ENCODE assay signal across 17 mouse cellular contexts in genomic region chr8:106271378-106271777, GRCm38 (mm10).
A peak's percentile ranks its signal among the peaks of the same experiment; 100 is the strongest.
DNase-seq lines count a peak whose midpoint lies in the region; ATAC-seq lines count a peak whose summit lies in the region.
"Had no signal": no experiment of that assay in that cellular context is flagged by ENCODE, and none has a peak within 500 bp of the region (broad histone marks: within the 10 kb centered on the region; RNA-seq: fewer than 3 reads in every experiment).

No protein-coding gene starts in this region.

- no peaks in the 10 kb centered on the region for H3K9me3 ChIP-seq in heart, embryonic 13.5 days
- no peaks in the 10 kb centered on the region for H3K9me3 ChIP-seq in embryonic facial prominence, embryonic 10.5 days
- H3K9me3 ChIP-seq in forebrain, embryonic 15.5 days = no peaks in the 10 kb centered on the region
- H3K9me3 ChIP-seq in midbrain, embryonic 12.5 days = no peaks in the 10 kb centered on the region
- H3K9me3 ChIP-seq: intestine, embryonic 15.5 days; limb, embryonic 15.5 days; megakaryocyte, embryonic 14.5 days had no signal

- peak overlapping the region; percentile 20 for H3K4me2 ChIP-seq in heart, embryonic 13.5 days
- H3K4me2 ChIP-seq in forebrain, embryonic 15.5 days (replicated peaks) = no peak overlapping the region
- H3K4me2 ChIP-seq in midbrain, embryonic 12.5 days (replicated peaks) = no peak overlapping the region
- H3K4me2 ChIP-seq: intestine, embryonic 15.5 days; limb, embryonic 15.5 days had no signal

- peak overlapping the region; percentile 84 for H3K27ac ChIP-seq in heart, embryonic 13.5 days (replicated peaks)
- peak overlapping the region; percentile 79 for H3K27ac ChIP-seq in embryonic facial prominence, embryonic 10.5 days (replicated peaks)
- peak overlapping the region; percentile 76 for H3K27ac ChIP-seq in forebrain, embryonic 15.5 days (replicated peaks)
- peak overlapping the region; percentile 42; the same call in 1 of the 2 replicates for H3K27ac ChIP-seq in midbrain, embryonic 12.5 days (replicated peaks)
- H3K27ac ChIP-seq: intestine, embryonic 15.5 days; limb, embryonic 15.5 days had no signal

- intact Hi-C loops in heart, postnatal 36 days (cut with DNase I) = no loop called here

- DNase-seq in heart, postnatal 36 days = no peak
- no peak for DNase-seq in embryonic facial prominence, embryonic 10.5 days (ENCODE audit: low spot score)
- DNase-seq in adrenal gland, adult 8-10 months = no peak
- DNase-seq in spleen, postnatal 10 days (ENCODE audit: low spot score in 2 of 2) = no peak
- DNase-seq in adipocyte (ENCODE audit: low spot score) = no peak
- DNase-seq: adrenal gland, postnatal 36 days; B cell, adult 2 months; gastrocnemius, postnatal 36 days; kidney, postnatal 36 days; lung, adult 2 months; thymus, postnatal 25 days had no signal

- 27% methylated on average over 4 of the region's 4 CpGs for WGBS in heart, embryonic 13.5 days
- 68% methylated on average over 4 of the region's 4 CpGs for WGBS in embryonic facial prominence, embryonic 10.5 days
- 61% methylated on average over 4 of the region's 4 CpGs for WGBS in forebrain, embryonic 15.5 days
- 56% methylated on average over 4 of the region's 4 CpGs for WGBS in midbrain, embryonic 12.5 days

- no peaks in the 10 kb centered on the region; the same call in 1 of the 2 replicates for H3K27me3 ChIP-seq in heart, embryonic 13.5 days (replicated peaks)
- no peaks in the 10 kb centered on the region for H3K27me3 ChIP-seq in embryonic facial prominence, embryonic 10.5 days (replicated peaks; ENCODE audit: low read depth, poor library complexity, severe bottlenecking)
- H3K27me3 ChIP-seq in forebrain, embryonic 15.5 days = no peaks in the 10 kb centered on the region
- H3K27me3 ChIP-seq in midbrain, embryonic 12.5 days = no peaks in the 10 kb centered on the region
- H3K27me3 ChIP-seq: intestine, embryonic 15.5 days; limb, embryonic 15.5 days had no signal

- ATAC-seq in heart, embryonic 13.5 days (ENCODE audit: extremely low read depth, insufficient number of reproducible peaks, low FRiP score, low TSS enrichment) = no peak
- no peak for ATAC-seq in forebrain, embryonic 15.5 days (replicated peaks)
- no peak for ATAC-seq in midbrain, embryonic 12.5 days (ENCODE audit: low FRiP score, low read depth)
- ATAC-seq: intestine, embryonic 15.5 days had no signal

- no peaks in the 10 kb centered on the region for H3K36me3 ChIP-seq in heart, embryonic 13.5 days
- no peaks in the 10 kb centered on the region for H3K36me3 ChIP-seq in embryonic facial prominence, embryonic 10.5 days (replicated peaks)
- H3K36me3 ChIP-seq in forebrain, embryonic 15.5 days = no peaks in the 10 kb centered on the region; the same call in 1 of the 2 replicates
- no peaks in the 10 kb centered on the region for H3K36me3 ChIP-seq in midbrain, embryonic 12.5 days
- H3K36me3 ChIP-seq: intestine, embryonic 15.5 days; limb, embryonic 15.5 days had no signal

- no peak overlapping the region for H3K4me3 ChIP-seq in heart, embryonic 13.5 days
- no peak overlapping the region; the same call in 1 of the 2 replicates for H3K4me3 ChIP-seq in embryonic facial prominence, embryonic 10.5 days
- H3K4me3 ChIP-seq in forebrain, embryonic 15.5 days = no peak overlapping the region
- H3K4me3 ChIP-seq in midbrain, embryonic 12.5 days = no peak overlapping the region
- H3K4me3 ChIP-seq: intestine, embryonic 15.5 days; limb, embryonic 15.5 days; megakaryocyte, embryonic 14.5 days had no signal

- peaks cover 49% of the 10 kb centered on the region for H3K4me1 ChIP-seq in heart, embryonic 13.5 days
- peaks cover 38% of the 10 kb centered on the region for H3K4me1 ChIP-seq in embryonic facial prominence, embryonic 10.5 days
- H3K4me1 ChIP-seq in forebrain, embryonic 15.5 days = peaks cover 47% of the 10 kb centered on the region
- peaks cover 33% of the 10 kb centered on the region for H3K4me1 ChIP-seq in midbrain, embryonic 12.5 days

- H3K9ac ChIP-seq in heart, embryonic 13.5 days = peak overlapping the region; percentile 45; the same call in 1 of the 2 replicates
- H3K9ac ChIP-seq in forebrain, embryonic 15.5 days (replicated peaks) = no peak overlapping the region
- no peak overlapping the region for H3K9ac ChIP-seq in midbrain, embryonic 12.5 days (replicated peaks)
- H3K9ac ChIP-seq: intestine, embryonic 15.5 days; limb, embryonic 15.5 days had no signal
